Mouse (Mus musculus) spleen, adult 2 months (tissue): Measurements from ENCODE around the gene Pds5a. TPM values are rescaled to one million over a fixed set of nuclear protein-coding genes. Genes with fewer than 3 reads are reported as not detected.
"Not testable (repeated sequence)": the region's sequence is repeated elsewhere in the genome, so short reads cannot be mapped to it uniquely, and the experiment has no call there.

Experiments
- DNase-seq, 2 experiments: peaks; one replicate each; pipeline versions ENCODE4 v3.0.0 to v3.0.0-alpha.2; 2012 to 2021; ENCODE audit warnings: low spot score in 2 of 2, low read depth in 1 of 2
- H3K27ac ChIP-seq: fragments of 200-500 bp; 2 replicates; pipeline ENCODE4 v1.5.1; 2012; ENCODE audit warnings: low read length, inconsistent platforms; ENCODE audit not compliant: insufficient read depth
- H3K27me3 ChIP-seq: fragments of 200-500 bp; 2 replicates; pipeline ENCODE4 v1.6.1; 2012; ENCODE audit warnings: mild to moderate bottlenecking, moderate library complexity, low read length, inconsistent platforms; ENCODE audit not compliant: control insufficient read depth, insufficient read depth
- H3K36me3 ChIP-seq: fragments of 200-500 bp; 2 replicates; pipeline ENCODE4 v1.6.1; 2012; ENCODE audit warnings: mild to moderate bottlenecking, low read length, inconsistent platforms; ENCODE audit not compliant: control insufficient read depth, insufficient read depth
- H3K4me1 ChIP-seq: fragments of 200-500 bp; 2 replicates; pipeline ENCODE4 v1.6.1; 2011; ENCODE audit warnings: inconsistent platforms; ENCODE audit not compliant: control insufficient read depth, insufficient read depth, insufficient read length
- H3K4me3 ChIP-seq: fragments of 200-500 bp; 2 replicates; pipeline ENCODE4 v1.5.1; 2011; ENCODE audit warnings: mild to moderate bottlenecking, inconsistent platforms; ENCODE audit not compliant: insufficient read depth, insufficient read length; ENCODE audit errors: extremely low read depth
- CTCF ChIP-seq: fragments of 200-500 bp; IDR thresholded peaks from 2 replicates; pipeline ENCODE4 v1.5.1; 2011; ENCODE audit warnings: mild to moderate bottlenecking, inconsistent platforms; ENCODE audit not compliant: insufficient read depth, insufficient read length, insufficient replicate concordance; ENCODE audit errors: extremely low read depth
- POLR2A ChIP-seq: fragments of 200-500 bp; IDR thresholded peaks from 2 replicates; pipeline ENCODE4 v1.6.1; 2011; ENCODE audit warnings: low read depth, low read length, inconsistent platforms
- WGBS: fragments of 180-500 bp; shearing (Covaris S2); methylation state at CpG from one replicate; pipeline ENCODE4 v1.1.7; 2018; 5-methylcytosine and 5-hydroxymethylcytosine counted together
- polyA plus RNA-seq: library from polyadenylated mRNA; depleted of rRNA; stranded (reverse); fragments of >200 nt; gene quantifications from 2 replicates; pipeline ENCODE4 v1.2.3, GENCODE M21; 2012

The Pds5a gene
- polyA plus RNA-seq, 1 experiment = 12.8 TPM

GRCm38 (mm10) chr5:65718368-65718767 is 20.3 kb upstream of the Pds5a start:
- Histone ChIP-seq H3K4me1 (no peaks in the 10 kb centered on the region; the same call in 1 of the 2 replicates), H3K36me3 (no peaks in the 10 kb centered on the region), H3K4me3 (no peak overlapping the region), H3K27me3 (no peaks in the 10 kb centered on the region), H3K27ac (no peak overlapping the region)
- TF ChIP-seq POLR2A (no peak), CTCF (no peak)
- no peak for DNase-seq
- 64% methylated on average over 3 of the region's 3 CpGs for WGBS

GRCm38 (mm10) chr5:65717903-65718211 is 19.8 kb upstream of the Pds5a start:
- H3K36me3 ChIP-seq, DNase-seq, H3K4me3 ChIP-seq, H3K4me1 ChIP-seq, H3K27ac ChIP-seq, H3K27me3 ChIP-seq: not testable (repeated sequence)
- WGBS = 92% methylated on average over 8 of the region's 8 CpGs

GRCm38 (mm10) chr5:65717063-65717902 is 19.2 kb upstream of the Pds5a start:
- no peaks in the 10 kb centered on the region for H3K27me3 ChIP-seq
- no peaks in the 10 kb centered on the region; the same call in 1 of the 2 replicates for H3K4me1 ChIP-seq
- H3K36me3 ChIP-seq = no peaks in the 10 kb centered on the region
- H3K4me3 ChIP-seq = no peak overlapping the region
- 75% methylated on average over 18 of the region's 18 CpGs for WGBS
- no peak overlapping the region for H3K27ac ChIP-seq
- TF ChIP-seq POLR2A (no peak), CTCF (no peak)
- no peak for DNase-seq

GRCm38 (mm10) chr5:65715084-65715483 is 17.0 kb upstream of the Pds5a start:
- TF ChIP-seq CTCF (no peak), POLR2A (no peak)
- WGBS = 91% methylated on average over 6 of the region's 6 CpGs
- H3K4me3 ChIP-seq = no peak overlapping the region
- H3K27me3 ChIP-seq = no peaks in the 10 kb centered on the region
- H3K36me3 ChIP-seq = no peaks in the 10 kb centered on the region
- DNase-seq = no peak
- H3K27ac ChIP-seq = no peak overlapping the region
- H3K4me1 ChIP-seq = no peaks in the 10 kb centered on the region; the same call in 1 of the 2 replicates

GRCm38 (mm10) chr5:65711463-65711862 is 13.4 kb upstream of the Pds5a start:
- H3K4me3 ChIP-seq = no peak overlapping the region
- H3K27ac ChIP-seq = no peak overlapping the region
- no peak for DNase-seq
- no peaks in the 10 kb centered on the region for H3K36me3 ChIP-seq
- no peaks in the 10 kb centered on the region for H3K4me1 ChIP-seq
- H3K27me3 ChIP-seq = no peaks in the 10 kb centered on the region
- no peak for TF ChIP-seq POLR2A
- no peak for TF ChIP-seq CTCF
- 98% methylated on average over 1 of the region's 1 CpGs for WGBS

GRCm38 (mm10) chr5:65710267-65710666 is 12.2 kb upstream of the Pds5a start:
- WGBS = 85% methylated on average over 8 of the region's 8 CpGs
- TF ChIP-seq CTCF (no peak), POLR2A (no peak)
- no peak overlapping the region for H3K27ac ChIP-seq
- H3K4me3 ChIP-seq = no peak overlapping the region
- no peak for DNase-seq
- no peaks in the 10 kb centered on the region for H3K36me3 ChIP-seq
- no peaks in the 10 kb centered on the region for H3K4me1 ChIP-seq
- no peaks in the 10 kb centered on the region for H3K27me3 ChIP-seq

- H3K27me3 ChIP-seq = no peaks in the 10 kb centered on the region
- TF ChIP-seq CTCF = no peak
- TF ChIP-seq POLR2A = no peak
- DNase-seq = no peak
- no peaks in the 10 kb centered on the region for H3K4me1 ChIP-seq
- WGBS = 77% methylated on average over 5 of the region's 5 CpGs
- no peak overlapping the region for H3K4me3 ChIP-seq
- H3K36me3 ChIP-seq = no peaks in the 10 kb centered on the region
- H3K27ac ChIP-seq = no peak overlapping the region
These were observed 8.9 kb upstream of the Pds5a start for GRCm38 (mm10) chr5:65706979-65707378.
